Comparison of ENCODE assay signal across 20 mouse cellular contexts in genomic region chr16:36717481-36717880, GRCm38 (mm10). TPM values are rescaled to one million over a fixed set of nuclear protein-coding genes. Genes with fewer than 3 reads are reported as not detected.
A peak's percentile ranks its signal among the peaks of the same experiment; 100 is the strongest.
DNase-seq lines count a peak whose midpoint lies in the region; ATAC-seq and TF ChIP-seq lines count a peak whose summit lies in the region.
"Had no signal": no experiment of that assay in that cellular context is flagged by ENCODE, and none has a peak within 500 bp of the region (broad histone marks: within the 10 kb centered on the region; RNA-seq: fewer than 3 reads in every experiment).

No protein-coding gene starts in this region.

- no peaks in the 10 kb centered on the region for H3K27me3 ChIP-seq in liver, postnatal 0 days (ENCODE audit: insufficient read depth, low read length)
- no peaks in the 10 kb centered on the region for H3K27me3 ChIP-seq in intestine, postnatal 0 days (replicated peaks; ENCODE audit: control insufficient read depth, insufficient read depth, low read length)
- H3K27me3 ChIP-seq: forebrain, embryonic 12.5 days; hindbrain, embryonic 15.5 days had no signal

- no peaks in the 10 kb centered on the region for H3K36me3 ChIP-seq in liver, postnatal 0 days (replicated peaks; ENCODE audit: insufficient read depth, low read length)
- H3K36me3 ChIP-seq in macrophage (ENCODE audit: inconsistent target) = no peaks in the 10 kb centered on the region
- no peaks in the 10 kb centered on the region for H3K36me3 ChIP-seq in intestine, postnatal 0 days (ENCODE audit: control insufficient read depth, insufficient read depth)
- H3K36me3 ChIP-seq: embryonic facial prominence, embryonic 13.5 days; forebrain, embryonic 12.5 days; heart, embryonic 12.5 days; hindbrain, embryonic 15.5 days had no signal

- no peak for TF ChIP-seq CTCF in liver, postnatal 0 days (IDR thresholded peaks at IDR 0.05; ENCODE audit: low read depth)
- no peak for TF ChIP-seq CTCF in intestine, postnatal 0 days (IDR thresholded peaks at IDR 0.05; ENCODE audit: low read depth)

- H3K27ac ChIP-seq in liver, postnatal 0 days (ENCODE audit: low read depth) = no peak overlapping the region
- peak overlapping the region; percentile 16; the same call in 1 of the 2 replicates for H3K27ac ChIP-seq in macrophage
- no peak overlapping the region for H3K27ac ChIP-seq in intestine, postnatal 0 days (ENCODE audit: low read depth, low read length)
- H3K27ac ChIP-seq: embryonic facial prominence, embryonic 13.5 days; forebrain, embryonic 12.5 days; hindbrain, embryonic 15.5 days had no signal

- peak; percentile 38; the same call in 1 of the 2 replicates for ATAC-seq in liver, postnatal 0 days
- ATAC-seq in monocyte, adult 5-6 weeks (replicated peaks; ENCODE audit: insufficient number of reproducible peaks, low FRiP score, low TSS enrichment, poor library complexity, severe bottlenecking) = peak; percentile 83
- ATAC-seq in intestine, postnatal 0 days = no peak
- ATAC-seq: forebrain, postnatal 0 days had no signal

- WGBS in liver, postnatal 0 days (ENCODE audit: insufficient replicate concordance) = 47% methylated on average over 4 of the region's 4 CpGs
- 28% methylated on average over 4 of the region's 4 CpGs for WGBS in macrophage (ENCODE audit: missing documents)
- WGBS in intestine, postnatal 0 days = 82% methylated on average over 4 of the region's 4 CpGs

- DNase-seq in liver, postnatal 0 days = no peak
- no peak for DNase-seq in liver
- DNase-seq in B cell, adult 2 months = peak; percentile 72
- DNase-seq in right cerebral cortex, postnatal 4 days = no peak
- no peak for DNase-seq in adrenal gland, postnatal 10 days
- DNase-seq: adrenal gland, adult 8-10 months; cerebellum, adult 11 months; cerebellum, adult 8-10 months; cerebellum, postnatal 14 days; forebrain, postnatal 0 days; gastrocnemius, postnatal 14 days had no signal

- H3K4me1 ChIP-seq in liver, postnatal 0 days (ENCODE audit: insufficient read depth) = no peaks in the 10 kb centered on the region
- no peaks in the 10 kb centered on the region for H3K4me1 ChIP-seq in intestine, postnatal 0 days (replicated peaks; ENCODE audit: control insufficient read depth, insufficient read depth, low read length)
- H3K4me1 ChIP-seq: embryonic facial prominence, embryonic 13.5 days; forebrain, embryonic 12.5 days; hindbrain, embryonic 15.5 days had no signal

- no peak overlapping the region for H3K4me3 ChIP-seq in liver, postnatal 0 days (ENCODE audit: low read depth, low read length)
- H3K4me3 ChIP-seq in macrophage (ENCODE audit: inconsistent target) = no peak overlapping the region
- H3K4me3 ChIP-seq in intestine, postnatal 0 days (ENCODE audit: low read depth, low read length) = no peak overlapping the region
- H3K4me3 ChIP-seq: embryonic facial prominence, embryonic 13.5 days; forebrain, embryonic 12.5 days; heart, embryonic 12.5 days; hindbrain, embryonic 15.5 days had no signal

- no peak for TF ChIP-seq EP300 in liver, postnatal 0 days (IDR thresholded peaks at IDR 0.05; ENCODE audit: low read depth)

- H3K9ac ChIP-seq in liver, postnatal 0 days (replicated peaks) = no peak overlapping the region
- no peak overlapping the region for H3K9ac ChIP-seq in intestine, postnatal 0 days (ENCODE audit: low read depth, low read length)
- H3K9ac ChIP-seq: embryonic facial prominence, embryonic 13.5 days; forebrain, embryonic 12.5 days; forebrain, postnatal 0 days; heart, embryonic 12.5 days; hindbrain, embryonic 15.5 days had no signal

- no peak overlapping the region for H3K4me2 ChIP-seq in liver, postnatal 0 days (ENCODE audit: low read depth, low read length)
- H3K4me2 ChIP-seq in intestine, postnatal 0 days (replicated peaks; ENCODE audit: low read depth) = no peak overlapping the region
- H3K4me2 ChIP-seq: embryonic facial prominence, embryonic 13.5 days; forebrain, embryonic 12.5 days; heart, embryonic 12.5 days; hindbrain, embryonic 15.5 days had no signal

- H3K9me3 ChIP-seq in liver, postnatal 0 days (ENCODE audit: low read length) = no peaks in the 10 kb centered on the region
- H3K9me3 ChIP-seq in intestine, postnatal 0 days (ENCODE audit: control insufficient read depth) = no peaks in the 10 kb centered on the region
- H3K9me3 ChIP-seq: embryonic facial prominence, embryonic 13.5 days; forebrain, embryonic 12.5 days; heart, embryonic 12.5 days; hindbrain, embryonic 15.5 days had no signal

- H3K79me2 ChIP-seq in macrophage (ENCODE audit: inconsistent target) = no peaks in the 10 kb centered on the region

RNA-seq across cellular contexts. Expression of gene Ildr1, which starts 23.7 kb away (rescaled TPM):
- 0.19 and 0.30 TPM in 2 replicates for polyA plus RNA-seq in liver, postnatal 0 days (2015; fragmentation: Nextera tagmentation; extraction: Ambion mirVana)
- under 1 TPM in 6 of 26 experiments, not detected in 20; 0.27 to 0.67 (median 0.47) TPM for total RNA-seq in macrophage (2018; cell fraction: chromatin; rRNA removed)
- under 1 TPM in 10 of 26 experiments, not detected in 16; 0.04 to 0.38 (median 0.10) TPM for total RNA-seq in macrophage (2018; cell fraction: cytosol; rRNA removed)
- total RNA-seq in macrophage (2018; cell fraction: nucleus; rRNA removed) = 1 to 10 TPM in 2 of 26 experiments, under 1 TPM in 8, not detected in 16; 0.25 to 2.7 (median 0.48) TPM
- not detected in 3 replicates for polyA plus RNA-seq in macrophage (2018)
- 2.0 to 2.3 TPM in 2 of 3 replicates, not detected in the other for total RNA-seq in monocyte, adult 5-6 weeks (2017)
- 4.7 and 7.5 TPM in 2 replicates for polyA plus RNA-seq in intestine, postnatal 0 days (2015; fragmentation: Nextera tagmentation; extraction: Ambion mirVana)
- total RNA-seq in adrenal gland, postnatal 10 days (2021) = under 1 TPM; 0.09 to 0.12 TPM
- total RNA-seq: adrenal gland, adult 8-10 months; heart, adult 8-10 months; heart, postnatal 25 days had no signal
- polyA plus RNA-seq: heart, embryonic 12.5 days had no signal

RNA-seq across cellular contexts. Expression of gene Cd86, which starts 51.6 kb away (rescaled TPM):
- 7.7 and 9.3 TPM in 2 replicates for polyA plus RNA-seq in liver, postnatal 0 days (2015; fragmentation: Nextera tagmentation; extraction: Ambion mirVana)
- total RNA-seq in macrophage (2018; cell fraction: chromatin; rRNA removed) = 100 to 1,000 TPM in 17 of 26 experiments, 10 to 100 TPM in 9; 54.4 to 432 (median 121) TPM
- total RNA-seq in macrophage (2018; cell fraction: cytosol; rRNA removed) = 10 to 100 TPM; 37.4 to 92.5 (median 55.5) TPM
- 100 to 1,000 TPM in 22 of 26 experiments, 10 to 100 TPM in 4; 21.8 to 497 (median 168) TPM for total RNA-seq in macrophage (2018; cell fraction: nucleus; rRNA removed)
- polyA plus RNA-seq in macrophage (2018) = 12.8 to 75.9 TPM (median 43.6 TPM) in 3 replicates
- 63.3 to 72.4 TPM (median 72.1 TPM) in 3 replicates for total RNA-seq in monocyte, adult 5-6 weeks (2017)
- 1.2 and 1.6 TPM in 2 replicates for polyA plus RNA-seq in intestine, postnatal 0 days (2015; fragmentation: Nextera tagmentation; extraction: Ambion mirVana)
- total RNA-seq in adrenal gland, postnatal 10 days (2021) = 1 to 10 TPM; 1.8 to 2.8 TPM

Comparison
In these comparisons a context has a peak if more than half of its experiments do, and no peak if none do; other contexts are left out.
1. DNase-seq: peak in B cell, adult 2 months (2 of 2); none in liver, postnatal 0 days (single experiment), liver (single experiment), right cerebral cortex, postnatal 4 days (single experiment) and adrenal gland, postnatal 10 days (single experiment).